ENCODE assay signal across 14 mouse cellular contexts in the genomic region with DNA sequence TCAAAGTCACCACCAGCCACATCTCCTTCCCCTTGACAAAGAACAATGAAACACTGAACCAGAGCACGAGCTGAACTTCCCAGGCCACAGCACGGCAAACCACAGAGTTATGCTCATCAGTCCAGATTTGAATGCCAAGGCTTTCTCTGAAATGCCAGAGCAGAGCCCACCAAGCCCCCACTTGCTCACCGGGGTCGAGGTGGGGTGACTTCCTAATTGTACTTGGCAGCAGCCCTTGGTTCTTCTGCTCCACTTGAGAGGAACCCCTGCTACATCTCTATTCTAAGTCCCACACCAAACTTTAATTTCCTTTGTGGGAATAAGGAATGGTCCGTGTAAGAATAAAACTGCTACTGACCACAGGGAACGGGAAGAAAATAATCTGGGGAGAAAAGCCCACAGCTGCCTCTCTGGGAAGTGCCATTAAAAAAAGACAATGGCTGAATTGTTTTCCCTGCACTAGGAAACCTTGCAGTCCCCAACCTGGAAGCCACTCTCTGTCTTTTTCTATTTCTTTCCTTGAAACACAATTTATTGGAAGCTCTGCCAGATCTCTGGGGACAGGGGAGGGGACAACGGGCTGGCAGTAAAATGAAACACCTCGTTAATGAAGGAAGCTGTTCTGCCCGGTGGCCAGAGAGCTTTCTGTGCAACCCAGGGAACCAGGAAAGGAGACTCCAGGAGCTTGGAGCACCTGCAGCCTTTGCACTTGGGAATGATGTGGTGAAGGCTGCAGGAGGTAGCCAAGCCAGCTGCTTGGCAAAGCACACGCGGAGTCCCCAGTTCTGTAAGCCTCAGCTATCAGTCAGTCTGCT.
A peak's percentile ranks its signal among the peaks of the same experiment; 100 is the strongest.
DNase-seq lines count a peak whose midpoint lies in the region; ATAC-seq lines count a peak whose summit lies in the region.
"Had no signal": no experiment of that assay in that cellular context is flagged by ENCODE, and none has a peak within 500 bp of the region (broad histone marks: within the 10 kb centered on the region; RNA-seq: fewer than 3 reads in every experiment).

No protein-coding gene starts in this region.

- H3K4me3 ChIP-seq in hindbrain, embryonic 10.5 days = no peak overlapping the region
- H3K4me3 ChIP-seq in hindbrain, embryonic 16.5 days (ENCODE audit: low read length) = no peak overlapping the region
- no peak overlapping the region for H3K4me3 ChIP-seq in embryonic facial prominence, embryonic 10.5 days
- no peak overlapping the region for H3K4me3 ChIP-seq in limb, embryonic 12.5 days (replicated peaks)
- H3K4me3 ChIP-seq: erythroblast, embryonic 14.5 days; heart, embryonic 15.5 days; liver, embryonic 15.5 days had no signal

- H3K4me1 ChIP-seq in hindbrain, embryonic 10.5 days (replicated peaks) = peaks cover 38% of the 10 kb centered on the region
- peaks cover 20% of the 10 kb centered on the region for H3K4me1 ChIP-seq in hindbrain, embryonic 16.5 days (ENCODE audit: control insufficient read depth, insufficient read depth, low read depth, low read length)
- H3K4me1 ChIP-seq in embryonic facial prominence, embryonic 10.5 days = peaks cover 55% of the 10 kb centered on the region
- H3K4me1 ChIP-seq in limb, embryonic 12.5 days (replicated peaks) = peaks cover 65% of the 10 kb centered on the region
- H3K4me1 ChIP-seq: liver, embryonic 15.5 days had no signal

- H3K4me2 ChIP-seq in hindbrain, embryonic 16.5 days (ENCODE audit: low read length) = no peak overlapping the region
- no peak overlapping the region for H3K4me2 ChIP-seq in limb, embryonic 12.5 days
- H3K4me2 ChIP-seq: heart, embryonic 15.5 days; liver, embryonic 15.5 days had no signal

- DNase-seq in adrenal gland, postnatal 10 days = peak; percentile 41
- no peak for DNase-seq in adrenal gland, adult 2 months
- no peak for DNase-seq in hindbrain, embryonic 10.5 days (ENCODE audit: low spot score)
- no peak for DNase-seq in embryonic facial prominence, embryonic 10.5 days (ENCODE audit: low spot score)
- DNase-seq in layer of hippocampus, adult 9-11 months = no peak
- no peak for DNase-seq in thymus, postnatal 36 days
- DNase-seq: adrenal gland, adult 8-10 months; lung, postnatal 36 days had no signal

- no peaks in the 10 kb centered on the region for H3K36me3 ChIP-seq in hindbrain, embryonic 10.5 days
- no peaks in the 10 kb centered on the region for H3K36me3 ChIP-seq in hindbrain, embryonic 16.5 days (ENCODE audit: control insufficient read depth, insufficient read depth, low read length)
- no peaks in the 10 kb centered on the region for H3K36me3 ChIP-seq in embryonic facial prominence, embryonic 10.5 days (replicated peaks)
- H3K36me3 ChIP-seq in limb, embryonic 12.5 days = no peaks in the 10 kb centered on the region
- H3K36me3 ChIP-seq: heart, embryonic 15.5 days; liver, embryonic 15.5 days had no signal

- no peaks in the 10 kb centered on the region for H3K9me3 ChIP-seq in hindbrain, embryonic 10.5 days
- no peaks in the 10 kb centered on the region for H3K9me3 ChIP-seq in hindbrain, embryonic 16.5 days (ENCODE audit: control insufficient read depth, low read length)
- H3K9me3 ChIP-seq in embryonic facial prominence, embryonic 10.5 days = peaks cover 4% of the 10 kb centered on the region; the same call in 1 of the 2 replicates
- peaks cover 7% of the 10 kb centered on the region; the same call in 1 of the 2 replicates for H3K9me3 ChIP-seq in limb, embryonic 12.5 days
- H3K9me3 ChIP-seq: heart, embryonic 15.5 days; liver, embryonic 15.5 days had no signal

- H3K27ac ChIP-seq in hindbrain, embryonic 10.5 days = peak overlapping the region; percentile 29; the same call in 1 of the 2 replicates
- no peak overlapping the region for H3K27ac ChIP-seq in hindbrain, embryonic 16.5 days (ENCODE audit: low read depth, low read length)
- peak overlapping the region; percentile 66 for H3K27ac ChIP-seq in embryonic facial prominence, embryonic 10.5 days (replicated peaks)
- H3K27ac ChIP-seq in limb, embryonic 12.5 days = peak overlapping the region; percentile 90
- H3K27ac ChIP-seq: heart, embryonic 15.5 days; liver, embryonic 15.5 days; stomach, postnatal 0 days had no signal

- no peak for ATAC-seq in hindbrain, embryonic 16.5 days
- ATAC-seq in limb, embryonic 12.5 days (ENCODE audit: insufficient number of reproducible peaks, insufficient read depth, low FRiP score, low TSS enrichment, low read depth) = no peak

- H3K9ac ChIP-seq in hindbrain, embryonic 16.5 days (ENCODE audit: low read depth, low read length) = no peak overlapping the region
- no peak overlapping the region for H3K9ac ChIP-seq in limb, embryonic 12.5 days (replicated peaks)
- H3K9ac ChIP-seq: heart, embryonic 15.5 days; liver, embryonic 15.5 days had no signal

- H3K27me3 ChIP-seq in hindbrain, embryonic 10.5 days (ENCODE audit: insufficient read depth, poor library complexity, severe bottlenecking) = no peaks in the 10 kb centered on the region
- H3K27me3 ChIP-seq in hindbrain, embryonic 16.5 days (replicated peaks; ENCODE audit: control insufficient read depth, insufficient read depth, low read length) = no peaks in the 10 kb centered on the region
- no peaks in the 10 kb centered on the region for H3K27me3 ChIP-seq in embryonic facial prominence, embryonic 10.5 days (replicated peaks; ENCODE audit: low read depth, poor library complexity, severe bottlenecking)
- H3K27me3 ChIP-seq in limb, embryonic 12.5 days = no peaks in the 10 kb centered on the region
- H3K27me3 ChIP-seq: heart, embryonic 15.5 days; liver, embryonic 15.5 days had no signal

- WGBS in hindbrain, embryonic 10.5 days = 60% methylated on average over 11 of the region's 11 CpGs
- WGBS in hindbrain, embryonic 16.5 days = 33% methylated on average over 11 of the region's 11 CpGs
- WGBS in embryonic facial prominence, embryonic 10.5 days = 53% methylated on average over 11 of the region's 11 CpGs
- 24% methylated on average over 11 of the region's 11 CpGs for WGBS in limb, embryonic 12.5 days
